Mouse (Mus musculus) left cerebral cortex, postnatal 36 days (tissue): ENCODE measurements around the gene Setd2. TPM values are rescaled to one million over a fixed set of nuclear protein-coding genes. Genes with fewer than 3 reads are reported as not detected.

Source experiments
- microRNA-seq: library from miRNA; unstranded; fragments of <30 nt; microRNA quantifications from one replicate; pipeline ENCODE4 v1.2.0, GENCODE M21; 2022
- total RNA-seq, 2 experiments: library from RNA; stranded (reverse); gene quantifications; 2 replicates each; pipeline ENCODE4 v1.2.3; 2021

Setd2 gene
- total RNA-seq, 2 experiments from 2014 or later = 66.6 to 81.9 TPM

Small RNA genes within 50 kb of the gene (microRNA-seq; reads per million reads assigned to microRNA genes)
- not detected for gene Mir8107

Other genes with a start within 250 kb of the Setd2 start
- 10 to 100 TPM; 11.1 to 12.7 TPM for gene Elp6, start 227.4 kb upstream of the Setd2 start, total RNA-seq
- 100 to 1,000 TPM in 1 of 2 experiments, 10 to 100 TPM in 1; 97.2 to 100 TPM for gene Scap, start 199.3 kb upstream of the Setd2 start, total RNA-seq
- gene Ptpn23, start 124.4 kb upstream of the Setd2 start, total RNA-seq = 10 to 100 TPM; 48.5 to 65.7 TPM
- under 1 TPM in 1 of 2 experiments, not detected in 1; 0.34 TPM for gene Ngp, start 112.8 kb upstream of the Setd2 start, total RNA-seq
- 10 to 100 TPM; 26.9 to 28.6 TPM for gene Klhl18, start 55.9 kb upstream of the Setd2 start, total RNA-seq
- gene Kif9, start 55.6 kb upstream of the Setd2 start, total RNA-seq = 1 to 10 TPM; 3.2 to 3.9 TPM
- gene Nradd, start 91.9 kb downstream of the Setd2 start, total RNA-seq = 1 to 10 TPM; 2.2 TPM
- 10 to 100 TPM in 1 of 2 experiments, 1 to 10 TPM in 1; 7.8 to 13.5 TPM for gene Nbeal2, start 121.6 kb downstream of the Setd2 start, total RNA-seq
- gene Ccdc12, start 123.9 kb downstream of the Setd2 start, total RNA-seq = 10 to 100 TPM; 56.1 to 60.8 TPM
- under 1 TPM in 1 of 2 experiments, not detected in 1; 0.59 TPM for gene Myl3, start 209.3 kb downstream of the Setd2 start, total RNA-seq
- 1 to 10 TPM; 4.6 to 7.1 TPM for gene Pth1r, start 214.5 kb downstream of the Setd2 start, total RNA-seq